Mouse (Mus musculus): ENCODE measurements around the gene Zc3hc1.

DNA sequence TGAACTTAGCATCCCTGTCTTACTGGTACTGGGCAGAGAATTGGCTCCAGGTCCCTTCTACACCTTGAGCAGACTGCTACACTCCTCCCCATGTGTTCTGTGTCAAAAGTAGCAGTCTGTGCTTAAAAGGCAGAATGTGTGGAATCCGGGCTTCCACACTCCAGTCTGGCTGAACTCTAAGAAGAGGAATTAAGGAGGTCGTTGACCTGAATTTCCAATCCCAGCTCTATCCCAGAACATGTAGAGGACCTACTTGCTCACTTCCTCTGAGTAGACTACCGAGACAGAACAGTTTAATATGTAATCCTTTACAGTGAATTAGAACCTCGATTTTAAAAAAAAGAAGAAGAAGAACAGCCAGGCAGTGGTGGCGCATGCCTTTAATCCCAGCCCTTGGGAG, 71.6 kb downstream of the Zc3hc1 start:
- TF ChIP-seq CTCF (IDR thresholded peaks at IDR 0.05; ENCODE audit: low read depth) (no peak), EP300 (IDR thresholded peaks at IDR 0.05; ENCODE audit: low read depth) (no peak)

Data from liver, postnatal 0 days (tissue).